Mouse (Mus musculus): Measurements from ENCODE around the gene Adam15.
A peak's percentile ranks its signal among the peaks of the same experiment; 100 is the strongest.

Gene Adam15

DNA sequence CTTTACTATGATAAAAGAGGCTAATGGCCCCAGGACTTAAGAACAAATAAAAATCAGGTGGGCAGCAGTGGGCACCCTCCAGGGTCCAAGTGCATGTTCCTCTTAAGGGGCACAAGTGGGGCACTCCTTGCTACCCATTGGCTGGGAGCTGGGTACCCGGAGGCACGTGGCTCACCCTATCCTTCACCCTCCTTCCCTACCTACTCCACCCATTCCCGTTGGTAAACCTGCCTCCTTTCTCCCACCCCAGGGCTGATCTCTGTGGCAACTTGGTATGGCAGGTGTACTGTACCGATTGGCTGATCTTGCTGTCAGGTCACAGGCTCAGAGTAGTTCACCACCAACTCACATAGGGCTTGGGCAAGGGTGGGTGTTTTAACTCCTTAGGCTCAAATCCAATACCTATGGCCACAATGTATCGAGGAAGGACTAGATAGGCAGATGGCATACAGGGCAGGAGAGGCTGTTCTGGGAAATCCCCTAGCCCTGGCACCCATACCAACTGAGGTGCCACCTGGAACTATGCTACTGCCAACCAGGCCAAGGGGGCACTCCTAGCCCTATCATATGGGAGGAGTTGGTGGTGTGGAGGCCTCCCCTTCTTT is 34.0 kb upstream of the Adam15 start:
- no peak for DNase-seq (ENCODE audit: low spot score)

DNA sequence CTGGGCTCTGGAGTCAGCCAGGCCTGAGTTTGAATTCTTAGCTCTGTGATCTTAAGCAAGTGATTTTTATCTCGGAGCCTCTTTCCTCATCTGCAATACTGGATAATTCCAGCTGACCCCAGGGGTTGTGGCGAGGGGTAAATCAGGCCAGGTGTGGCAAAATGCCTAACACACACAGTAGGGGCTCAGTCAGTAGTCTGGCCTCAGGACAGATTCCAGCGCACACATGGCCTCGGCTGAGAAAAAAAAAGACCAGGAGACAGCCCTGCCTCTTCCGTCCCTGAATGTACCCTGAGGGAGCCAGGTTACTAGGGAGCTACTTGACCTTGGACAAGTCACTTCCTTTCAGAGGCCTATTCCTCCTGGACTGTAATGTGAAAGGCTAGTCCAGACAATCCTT is 33.2 kb upstream of the Adam15 start:
- DNase-seq (ENCODE audit: low spot score), result no peak

DNA sequence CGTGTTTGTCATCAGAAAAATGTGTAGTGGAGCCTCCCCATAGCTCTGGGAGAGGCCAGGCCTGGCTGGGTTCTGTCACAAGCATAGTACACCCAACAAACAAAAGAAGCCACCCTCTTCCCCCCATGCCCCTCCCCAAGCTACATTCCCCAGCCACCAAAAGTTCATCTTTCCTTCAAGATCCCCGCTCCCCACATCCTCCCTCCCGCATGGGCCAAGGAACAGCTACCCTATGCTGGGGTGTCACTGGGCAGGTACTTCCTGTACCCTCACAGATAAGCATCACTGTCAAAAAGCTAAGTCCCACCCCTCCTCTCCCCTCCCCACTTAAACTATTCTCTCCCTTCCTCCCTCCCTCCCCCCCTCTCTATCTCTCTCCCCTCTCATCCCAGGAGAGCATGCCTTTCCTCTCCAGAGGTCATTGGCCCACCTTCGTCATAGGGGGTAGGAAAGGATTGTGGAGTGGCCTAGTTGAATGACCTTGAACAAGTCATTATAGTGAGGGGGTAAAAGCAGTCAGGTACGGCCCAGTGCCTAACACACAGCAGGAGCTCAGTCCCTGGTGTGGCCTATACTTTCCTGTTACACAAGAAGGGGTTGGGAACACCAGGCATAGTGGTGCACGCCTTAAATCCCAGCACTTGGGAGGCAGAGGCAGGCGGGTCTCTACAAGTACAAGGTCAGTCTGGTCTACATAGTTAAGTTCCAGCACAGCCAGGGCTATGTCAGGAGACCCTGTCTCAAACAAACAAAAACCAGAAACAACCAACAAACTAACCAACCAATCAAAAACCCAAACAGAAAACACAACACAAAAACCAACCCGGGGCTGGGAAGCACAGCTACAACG is 32.5 kb upstream of the Adam15 start:
- DNase-seq (ENCODE audit: low spot score), result no peak

DNA sequence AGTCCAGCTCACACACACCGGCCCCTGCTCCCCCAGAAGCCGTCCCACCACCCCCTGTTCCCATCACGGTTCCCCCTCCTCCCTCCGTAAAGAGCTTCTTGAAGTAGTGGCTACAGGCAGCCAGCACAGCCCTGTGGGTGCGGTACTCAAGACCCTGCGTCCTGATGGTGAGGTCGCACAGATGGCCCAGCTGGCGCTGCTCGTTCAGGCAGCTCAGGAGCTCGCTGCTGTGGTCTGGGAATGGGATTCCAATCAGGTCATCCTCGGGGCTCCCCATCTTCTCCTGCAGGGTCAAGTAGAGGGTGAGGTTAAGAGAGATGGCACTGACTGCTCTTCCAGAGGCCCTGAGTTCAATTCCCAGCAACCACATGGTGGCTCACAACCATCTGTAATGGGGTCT is 31.4 kb upstream of the Adam15 start:
- DNase-seq (ENCODE audit: low spot score), result no peak

DNA sequence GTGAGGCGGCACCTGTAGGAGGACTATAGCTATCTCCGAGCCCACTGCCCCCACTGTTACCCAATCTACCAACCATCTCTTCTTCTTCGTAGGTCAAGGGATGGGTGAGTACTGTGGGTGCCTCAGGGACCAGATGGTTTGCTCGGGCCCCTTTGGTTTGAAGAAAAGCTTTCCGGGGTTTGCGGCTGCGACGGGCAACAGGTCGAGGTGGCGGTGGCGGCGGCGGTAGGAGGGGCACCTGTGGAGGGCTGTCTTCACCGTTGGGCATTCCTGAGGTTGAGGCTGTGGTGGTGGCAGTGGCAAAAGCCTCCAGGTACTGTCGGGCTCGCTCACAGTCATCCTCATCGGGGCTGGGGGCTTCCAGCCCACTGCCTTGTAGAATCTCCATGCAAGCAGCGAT is 30.9 kb upstream of the Adam15 start:
- DNase-seq (ENCODE audit: low spot score), result no peak

DNA sequence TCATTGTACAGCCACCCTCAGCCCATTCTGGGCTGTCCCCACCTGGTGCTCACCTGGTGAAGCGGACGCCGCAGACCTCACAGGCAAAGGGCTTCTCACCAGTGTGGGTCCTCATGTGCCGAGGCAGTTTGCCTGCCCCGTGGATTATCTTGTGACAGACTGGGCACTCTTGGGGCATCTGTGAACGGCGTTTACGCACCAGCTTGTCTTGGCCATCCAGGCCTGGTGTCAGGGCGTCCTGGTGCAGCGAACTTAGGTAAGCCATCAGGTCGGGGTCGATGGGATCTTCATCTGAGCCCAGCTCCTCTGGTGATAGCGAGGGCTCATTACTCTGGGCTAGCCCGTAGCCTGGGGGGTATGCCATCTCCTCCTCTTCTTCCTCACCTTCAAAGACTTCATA is 30.5 kb upstream of the Adam15 start:
- DNase-seq (ENCODE audit: low spot score), result no peak

DNA sequence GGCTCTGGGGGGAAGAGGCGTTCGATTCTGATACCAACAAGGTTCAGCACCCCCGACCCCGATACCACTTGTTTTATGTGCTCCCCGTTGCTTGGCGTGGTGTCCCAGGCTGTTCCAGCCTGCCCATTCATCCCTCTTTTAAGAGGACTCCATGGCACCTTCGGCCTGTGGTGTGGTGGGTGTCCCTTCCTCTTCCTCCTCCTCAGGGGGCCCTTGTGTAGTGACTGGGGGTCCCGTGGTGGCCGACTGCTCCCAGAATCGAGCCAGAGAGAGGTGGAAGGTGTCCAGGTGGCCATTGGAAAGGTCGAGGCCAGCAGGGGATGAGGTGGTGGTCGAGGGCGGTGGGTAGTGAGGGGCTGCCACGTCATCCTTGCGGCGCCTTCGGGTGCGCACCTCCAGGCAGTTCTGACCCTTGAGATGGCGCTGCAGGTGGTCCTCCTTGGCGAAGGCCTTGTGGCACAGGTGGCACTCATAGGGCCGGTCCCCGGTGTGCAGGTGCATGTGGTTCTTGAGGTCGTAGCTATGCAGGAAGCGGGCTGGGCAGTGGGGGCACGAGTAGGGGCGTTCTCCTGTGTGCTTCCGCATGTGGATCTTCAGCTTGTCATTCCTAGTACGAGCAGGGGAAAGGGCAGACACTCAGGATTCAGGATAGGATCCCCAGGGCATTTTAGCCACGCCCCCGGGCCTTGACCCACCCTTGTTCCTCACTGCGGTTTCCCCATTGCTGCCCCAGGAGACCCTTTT is 29.8 kb upstream of the Adam15 start:
- DNase-seq (ENCODE audit: low spot score), result no peak

DNA sequence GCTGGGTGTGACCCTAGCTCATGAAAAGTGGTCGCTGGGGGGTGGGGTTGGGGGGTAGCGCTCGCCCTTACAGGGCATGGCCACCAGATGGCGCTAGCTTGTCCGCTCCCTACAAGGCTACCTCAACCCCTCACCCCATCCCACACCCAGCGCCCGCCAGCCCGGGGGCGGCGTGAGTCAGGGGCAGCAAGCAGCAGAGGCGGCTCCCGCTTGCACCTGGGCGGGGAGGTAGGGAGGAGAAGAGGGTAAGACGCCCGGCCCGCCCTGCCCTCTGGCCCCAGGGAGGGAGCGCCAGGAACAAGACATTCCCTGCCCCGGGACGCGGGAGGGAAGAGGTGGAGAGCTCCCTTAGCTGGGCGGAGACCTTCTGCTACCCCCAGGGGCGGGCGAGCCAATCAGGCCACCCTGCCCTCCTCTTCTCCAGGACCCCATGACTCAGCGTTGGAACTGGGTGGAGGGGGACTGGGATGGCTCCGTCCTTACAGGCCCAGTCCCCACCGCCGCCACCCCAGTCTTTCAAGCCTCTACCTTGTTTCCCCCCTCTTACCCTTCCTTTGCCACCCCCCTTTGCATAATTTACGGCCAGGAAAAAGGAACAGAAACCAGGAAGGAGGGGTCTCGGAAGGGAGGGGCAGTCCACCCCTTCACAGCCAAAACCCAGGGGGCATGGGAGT is 28.7 kb upstream of the Adam15 start:
- no peak for DNase-seq (ENCODE audit: low spot score)

DNA sequence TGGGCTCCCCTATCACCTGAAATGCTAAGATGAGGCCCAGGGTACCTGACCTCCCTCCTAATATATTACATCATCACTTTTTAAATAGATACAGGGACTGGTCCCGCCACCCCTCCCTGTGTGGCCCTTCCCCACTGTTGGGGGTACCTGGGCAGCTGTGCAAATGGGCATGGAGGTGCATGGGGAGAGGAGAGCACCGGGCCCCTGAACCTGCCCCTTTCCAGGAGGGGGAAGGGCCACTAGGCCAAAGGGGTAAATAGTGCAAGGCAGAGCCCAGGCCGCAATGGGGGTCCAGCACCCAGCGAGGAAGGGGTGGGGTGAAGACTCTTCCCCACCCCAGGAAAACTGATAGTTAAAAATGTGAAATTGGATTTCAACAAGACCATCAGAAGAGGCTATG is 28.0 kb upstream of the Adam15 start:
- DNase-seq (ENCODE audit: low spot score), result no peak

DNA sequence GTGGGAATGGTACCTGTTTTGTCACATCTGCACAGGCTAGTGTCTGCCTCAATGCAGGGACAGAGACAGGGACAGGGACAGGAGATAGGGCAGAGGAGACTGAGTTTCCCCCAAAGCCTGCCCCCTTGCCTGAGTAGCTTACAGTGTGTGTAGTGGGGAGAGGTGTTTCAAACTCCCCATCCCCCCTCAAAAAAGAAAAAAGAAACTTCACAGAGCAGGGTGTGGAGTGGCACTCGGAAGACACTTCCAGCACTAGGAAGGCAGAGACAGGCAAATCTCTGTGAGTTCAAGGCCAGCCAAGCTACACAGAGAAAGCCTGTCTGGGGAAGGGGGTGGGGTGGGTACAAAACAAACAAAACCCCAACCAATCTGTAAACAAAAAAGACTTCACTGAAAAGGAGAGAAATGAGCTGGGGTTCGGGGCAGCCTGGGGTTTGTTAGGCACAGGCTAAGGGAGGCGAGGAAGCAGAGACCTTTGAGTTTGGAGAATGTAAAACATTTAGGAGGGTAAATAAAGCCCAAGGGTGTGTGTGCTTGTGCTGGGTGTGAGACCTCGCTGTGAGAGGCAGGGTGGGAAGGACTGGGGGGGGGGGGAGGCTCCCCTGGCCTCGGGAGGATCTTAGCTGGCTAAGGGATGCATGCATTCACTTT is 23.9 kb upstream of the Adam15 start:
- DNase-seq (ENCODE audit: low spot score), result no peak

DNA sequence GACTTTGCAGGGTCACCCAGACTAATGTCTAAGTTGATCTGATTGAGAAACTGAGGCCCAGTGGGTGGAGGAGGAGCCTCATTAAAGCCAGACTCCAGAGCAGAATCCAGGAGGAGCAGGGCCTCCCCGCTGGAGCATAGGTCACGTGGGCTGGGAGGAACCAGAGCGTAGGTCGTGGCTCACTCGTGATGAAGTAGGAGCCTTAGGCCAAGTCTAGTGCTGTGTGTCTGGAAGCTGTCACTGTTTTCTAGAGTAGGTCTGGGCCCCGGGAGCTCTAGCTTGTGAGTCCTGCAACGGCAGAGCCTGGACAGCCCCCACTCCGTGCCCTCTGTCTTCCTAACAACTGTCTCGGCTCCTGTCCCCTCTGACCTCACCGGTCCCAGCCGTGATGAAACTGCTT is 17.5 kb upstream of the Adam15 start:
- no peak for DNase-seq (ENCODE audit: low spot score)

DNA sequence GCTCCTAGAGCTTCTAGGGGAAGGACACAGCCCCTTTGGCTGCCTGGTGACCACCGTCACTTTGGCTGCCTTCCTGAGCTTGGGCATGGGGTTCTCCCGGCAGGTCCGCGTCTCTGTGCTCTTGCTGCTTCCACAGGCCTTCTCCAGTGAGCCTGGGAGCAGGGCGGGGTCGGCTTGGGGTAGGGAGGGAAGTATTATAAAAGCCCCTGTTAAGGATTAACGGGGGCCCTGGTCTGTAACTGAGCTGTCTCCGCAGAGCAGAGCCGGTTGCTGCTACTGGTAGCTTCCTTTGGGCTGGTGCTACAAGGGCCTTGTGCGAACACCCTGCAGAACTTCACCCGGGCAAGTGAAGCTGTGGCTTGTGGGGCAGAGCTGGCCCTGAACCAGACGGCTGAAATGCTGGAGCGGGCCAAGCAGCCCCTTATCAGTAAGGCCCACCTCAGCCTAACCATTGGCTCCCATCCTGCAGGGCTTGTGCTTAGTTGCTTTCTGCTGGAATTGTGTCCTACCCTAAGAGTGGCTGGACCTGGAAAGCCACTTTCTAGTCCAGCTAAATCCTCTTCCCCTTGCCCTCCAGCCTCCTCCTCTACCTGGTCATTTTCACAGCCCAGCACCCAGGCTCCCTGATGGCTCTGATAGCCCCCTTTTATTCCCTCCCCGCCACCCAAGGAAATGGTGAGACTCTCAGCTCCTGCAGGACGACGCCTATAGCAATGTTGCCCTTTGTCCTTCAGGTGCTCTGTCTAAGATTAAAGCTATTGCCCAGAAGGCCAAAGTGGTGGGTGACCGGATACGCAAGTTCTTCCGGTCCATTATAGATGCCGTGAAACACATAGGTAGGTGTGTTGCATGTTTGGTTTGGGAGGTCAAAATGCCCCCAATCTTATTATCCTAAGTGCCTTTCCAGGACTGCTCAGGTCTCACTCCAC is 16.0 kb upstream of the Adam15 start:
- DNase-seq (ENCODE audit: low spot score), result no peak

DNA sequence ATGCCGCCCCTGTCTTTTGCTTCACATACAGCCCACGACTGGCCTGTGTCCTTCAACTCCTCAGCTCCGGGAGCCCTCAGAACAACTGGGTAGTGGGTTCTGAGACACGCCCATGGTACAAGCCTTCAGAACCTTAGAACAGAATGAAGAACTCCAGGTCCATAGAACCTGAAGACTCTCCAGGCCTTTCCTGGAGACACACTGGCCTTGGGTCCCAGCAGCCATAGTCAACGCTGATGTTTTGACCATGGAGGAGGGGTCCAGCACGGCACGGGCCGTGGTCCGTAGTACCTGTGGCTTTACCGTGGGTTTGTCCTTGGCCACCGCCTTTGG is 15.3 kb upstream of the Adam15 start, which contains the start of gene Dcst1:
TSS of gene Dcst1 (minus strand) at position 101 of the 333 bp plus-strand sequence.
- no peak for DNase-seq (ENCODE audit: low spot score)

DNA sequence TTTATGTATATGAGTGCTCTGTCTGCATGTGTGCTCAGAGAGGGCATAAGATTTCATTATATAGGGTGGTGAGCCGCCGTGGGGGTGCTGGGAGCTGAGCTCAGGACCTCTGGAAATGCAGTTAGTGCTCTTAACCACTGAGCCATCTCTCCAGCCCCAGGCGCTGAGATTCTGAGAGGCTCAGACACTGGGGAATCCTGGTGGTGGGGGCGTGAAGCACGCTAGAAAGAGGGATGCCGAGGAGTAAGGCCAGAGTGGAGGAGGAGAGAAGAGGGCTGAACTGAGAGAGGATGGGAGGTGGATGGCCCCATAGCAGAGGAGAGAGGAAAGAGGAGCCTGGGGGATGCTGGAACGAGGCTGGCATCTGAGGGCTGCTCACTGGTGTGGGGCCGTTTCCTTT is 14.8 kb upstream of the Adam15 start:
- no peak for DNase-seq (ENCODE audit: low spot score)

DNA sequence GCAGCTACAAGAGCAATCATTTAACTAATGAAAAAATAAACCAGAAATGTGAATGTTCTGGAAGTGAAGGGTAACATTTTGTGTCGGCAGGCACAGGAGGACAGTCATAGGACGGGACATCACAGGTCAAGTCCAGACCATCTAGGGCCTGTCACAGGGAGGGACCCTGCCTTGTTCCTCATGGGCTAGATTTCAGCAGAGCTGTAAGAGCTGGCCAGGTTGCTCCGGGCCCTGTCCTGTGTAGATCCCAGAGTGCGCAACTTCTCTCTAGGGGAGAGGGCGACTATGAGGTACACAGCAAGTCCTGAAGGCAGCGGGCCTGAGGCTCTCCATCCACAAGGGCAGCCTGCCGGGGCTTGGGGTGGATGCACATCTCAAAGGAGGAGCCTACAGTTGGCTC is 11.9 kb upstream of the Adam15 start, which contains the start of gene Dcst2:
TSS of gene Dcst2 (plus strand) at position 301 of the 400 bp plus-strand sequence.
- no peak for DNase-seq (ENCODE audit: low spot score)

DNA sequence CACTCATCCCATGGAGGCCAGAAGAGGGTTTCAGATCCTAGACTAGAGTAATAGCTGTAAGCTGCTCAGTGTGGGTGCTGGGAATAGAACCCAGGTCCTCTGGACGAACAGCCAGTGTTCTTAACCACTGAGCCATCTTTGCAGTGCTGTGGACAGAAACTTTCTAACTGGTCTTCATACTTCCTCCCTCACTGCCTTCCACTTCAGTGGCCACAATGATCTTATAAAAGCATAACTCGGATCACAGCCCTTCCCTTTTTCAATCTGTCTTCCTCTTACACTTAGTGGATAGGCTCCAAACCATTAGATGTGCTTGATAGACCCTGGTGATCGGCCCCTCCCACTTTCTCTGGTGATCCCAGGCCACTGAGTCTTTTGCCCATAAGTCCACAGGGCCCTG is 10.4 kb upstream of the Adam15 start:
- DNase-seq (ENCODE audit: low spot score), result no peak

DNA sequence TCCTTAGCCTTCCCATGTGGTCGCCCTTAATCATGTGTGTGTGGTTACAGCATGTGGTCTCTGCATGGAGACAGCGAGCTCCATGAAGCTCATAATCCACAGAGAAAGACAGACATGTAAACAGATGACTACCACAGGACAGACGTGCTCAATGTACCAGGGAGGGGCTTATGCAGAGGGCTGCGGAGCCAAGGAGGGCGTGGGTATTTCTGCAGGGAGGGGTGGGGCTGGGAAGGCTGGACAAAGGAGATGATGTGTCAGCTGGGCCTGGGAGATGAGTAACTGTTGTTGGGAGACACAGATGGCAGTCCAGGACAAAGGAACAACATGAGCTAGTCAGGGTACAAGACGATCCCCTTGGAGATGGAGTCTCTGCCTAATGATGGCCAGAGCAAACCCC is 9.8 kb upstream of the Adam15 start:
- DNase-seq (ENCODE audit: low spot score), result no peak

DNA sequence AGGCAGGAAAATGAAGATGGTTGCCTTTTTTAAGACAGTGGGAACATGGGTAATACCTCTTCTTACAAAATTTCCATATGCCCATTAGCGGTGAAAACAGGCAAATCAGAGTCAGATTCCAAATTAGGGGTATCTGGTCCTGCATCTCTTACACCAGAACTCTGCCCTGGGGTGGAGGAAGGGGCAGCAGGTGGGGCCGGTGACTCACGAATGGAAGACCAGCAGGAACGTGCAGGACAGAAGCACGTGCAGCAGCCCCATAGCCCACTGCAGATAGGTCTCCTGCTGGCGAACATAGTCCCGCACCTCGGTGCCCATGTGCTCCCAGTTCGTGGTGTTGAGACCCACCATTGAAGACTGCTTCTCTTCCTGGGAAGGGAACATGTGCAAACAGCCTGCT is 6.2 kb upstream of the Adam15 start:
- no peak for DNase-seq (ENCODE audit: low spot score)

DNA sequence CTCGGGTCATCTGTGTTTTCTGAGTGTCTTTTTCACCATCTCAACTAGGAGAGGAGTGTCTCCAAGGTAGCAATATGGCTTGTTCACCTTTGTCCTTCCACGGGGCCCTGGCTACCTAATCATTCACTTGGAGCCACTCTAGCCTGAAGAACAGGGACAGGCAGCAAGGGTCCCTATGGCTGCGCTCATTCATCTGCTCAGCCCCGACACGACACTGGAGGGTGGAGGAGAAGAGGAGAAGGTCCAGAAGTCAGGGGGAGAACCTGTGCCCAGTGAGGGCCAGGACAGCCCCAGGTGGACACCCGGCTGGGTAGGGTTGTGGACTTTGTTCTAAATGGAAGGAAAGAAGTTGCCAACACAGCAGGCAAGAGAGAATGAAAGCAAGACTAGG is 5.7 kb upstream of the Adam15 start:
- DNase-seq (ENCODE audit: low spot score), result no peak

DNA sequence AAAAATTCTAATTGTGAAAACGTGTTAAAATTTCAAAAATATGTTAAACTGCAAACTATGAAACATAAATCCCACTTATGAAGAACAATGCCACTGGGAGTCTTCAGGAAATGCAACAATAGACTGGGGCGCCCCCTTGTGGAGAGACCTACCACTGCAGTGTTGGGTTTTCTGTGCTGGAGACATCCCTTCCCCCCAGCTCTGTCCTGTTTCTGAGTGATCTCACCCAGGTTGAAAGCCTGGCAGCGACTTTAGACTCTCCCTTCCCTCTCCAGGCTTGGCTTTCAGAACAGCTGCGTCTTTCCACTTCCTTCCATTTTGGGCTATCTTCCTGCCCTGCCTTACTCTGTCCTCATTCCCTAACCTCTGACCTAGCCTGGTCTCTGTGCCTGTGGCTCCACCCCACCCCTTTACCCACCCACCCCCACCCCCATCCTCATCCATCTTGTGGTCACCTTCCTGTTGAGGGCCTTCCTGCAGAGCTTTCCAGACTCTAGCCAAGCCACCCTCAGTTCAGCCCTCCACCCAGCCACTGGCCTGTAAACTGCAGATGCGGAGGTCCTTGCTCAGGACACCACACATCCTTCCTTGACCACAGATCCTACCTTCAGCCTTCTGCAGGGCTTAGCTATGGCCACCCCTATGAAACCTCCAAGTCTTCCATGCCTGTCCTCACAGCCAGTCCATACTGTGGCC is 5.2 kb upstream of the Adam15 start:
- DNase-seq (ENCODE audit: low spot score), result peak; percentile 92

Data from layer of hippocampus, adult 11-12 months (tissue).